In genomic region chrX:157449000-157449399, GRCm38 (mm10) we compare ENCODE assay signal across 16 mouse cellular contexts. TPM values are rescaled to one million over a fixed set of nuclear protein-coding genes. Genes with fewer than 3 reads are reported as not detected.
"Had no signal": no experiment of that assay in that cellular context is flagged by ENCODE, and none has a peak within 500 bp of the region (broad histone marks: within the 10 kb centered on the region; RNA-seq: fewer than 3 reads in every experiment).

No protein-coding gene starts in this region.

- H3K4me1 ChIP-seq: midbrain, embryonic 10.5 days; midbrain, embryonic 12.5 days; neural tube, embryonic 12.5 days; stomach, embryonic 15.5 days had no signal

- H3K27me3 ChIP-seq: midbrain, embryonic 12.5 days; neural tube, embryonic 12.5 days; stomach, embryonic 15.5 days had no signal

- H3K4me3 ChIP-seq: midbrain, embryonic 10.5 days; midbrain, embryonic 12.5 days; neural tube, embryonic 12.5 days; stomach, embryonic 15.5 days had no signal

- H3K36me3 ChIP-seq: midbrain, embryonic 12.5 days; neural tube, embryonic 12.5 days; stomach, embryonic 15.5 days had no signal

- H3K9me3 ChIP-seq: midbrain, embryonic 10.5 days; midbrain, embryonic 12.5 days; neural tube, embryonic 12.5 days; stomach, embryonic 15.5 days had no signal

- H3K9ac ChIP-seq: lung, embryonic 14.5 days; midbrain, embryonic 12.5 days; neural tube, embryonic 12.5 days; stomach, embryonic 15.5 days had no signal

- ATAC-seq: midbrain, embryonic 16.5 days had no signal

- DNase-seq: lung, adult 18-20 months; lung, embryonic 14.5 days; lung, postnatal 10 days; lung, postnatal 4 days; midbrain, embryonic 14.5 days; right cerebral cortex, postnatal 14 days; thymus, adult 2 months; thymus, postnatal 25 days; thymus, postnatal 4 days had no signal

- H3K4me2 ChIP-seq: lung, embryonic 14.5 days; midbrain, embryonic 12.5 days; neural tube, embryonic 12.5 days; stomach, embryonic 15.5 days had no signal

- H3K27ac ChIP-seq: midbrain, embryonic 10.5 days; midbrain, embryonic 12.5 days; neural tube, embryonic 12.5 days; stomach, embryonic 15.5 days; stomach, postnatal 0 days had no signal

RNA-seq across cellular contexts. Expression of gene Phex, which starts 33.9 kb away (rescaled TPM):
- polyA plus RNA-seq: spleen, adult 2 months; thymus, adult 2 months had no signal
